Mouse (Mus musculus) erythroblast, embryonic 14.5 days (primary cell): ENCODE data around the gene AC109138.7. TPM values are rescaled to one million over a fixed set of nuclear protein-coding genes. Genes with fewer than 3 reads are reported as not detected.

Source experiments
- H3K27me3 ChIP-seq: 2 replicates; pipeline ENCODE4 v1.6.1; 2012; ENCODE audit warnings: inconsistent platforms; ENCODE audit not compliant: control insufficient read depth
- H3K36me3 ChIP-seq: 2 replicates; pipeline ENCODE4 v1.6.1; 2012; ENCODE audit warnings: mild to moderate bottlenecking, inconsistent platforms; ENCODE audit not compliant: control insufficient read depth
- H3K4me1 ChIP-seq: 2 replicates; pipeline ENCODE4 v1.6.1; 2012; ENCODE audit warnings: inconsistent platforms; ENCODE audit not compliant: control insufficient read depth
- H3K4me3 ChIP-seq: replicated peaks from 2 replicates; pipeline ENCODE3; 2012; ENCODE audit warnings: moderate library complexity, mild to moderate bottlenecking, inconsistent platforms
- H3K9me3 ChIP-seq: 2 replicates; pipeline ENCODE4 v1.6.1; 2012; ENCODE audit warnings: low read length, inconsistent platforms, mixed read lengths; ENCODE audit not compliant: control insufficient read depth
- GATA1 ChIP-seq: IDR thresholded peaks from 2 replicates; pipeline ENCODE4 v1.6.1; 2012; ENCODE audit warnings: low read length, inconsistent platforms, mixed read lengths
- TAL1 ChIP-seq: IDR thresholded peaks from 3 replicates; pipeline ENCODE4 v1.6.1; 2012; ENCODE audit warnings: low read length, inconsistent platforms, mixed read lengths
- polyA plus RNA-seq: library from polyadenylated mRNA; stranded (reverse); fragments of >175 nt; gene quantifications from 2 replicates; pipeline ENCODE4 v1.2.3, GENCODE M21; 2012

AC109138.7 gene
- polyA plus RNA-seq, 1 experiment: not detected

GRCm38 (mm10) chr19:4220957-4221743, 7.0 kb downstream of the AC109138.7 start:
- Histone ChIP-seq H3K27me3 (peaks cover 85% of the 10 kb centered on the region), H3K36me3 (no peaks in the 10 kb centered on the region), H3K4me3 (no peak overlapping the region), H3K9me3 (no peaks in the 10 kb centered on the region; the same call in 1 of the 2 replicates), H3K4me1 (peaks cover 29% of the 10 kb centered on the region)
- TF ChIP-seq TAL1: no peak
- TF ChIP-seq GATA1: no peak

GRCm38 (mm10) chr19:4222165-4222564, 8.0 kb downstream of the AC109138.7 start:
- Histone ChIP-seq H3K36me3 (no peaks in the 10 kb centered on the region), H3K4me1 (peaks cover 29% of the 10 kb centered on the region), H3K4me3 (no peak overlapping the region), H3K9me3 (no peaks in the 10 kb centered on the region), H3K27me3 (peaks cover 83% of the 10 kb centered on the region)
- TF ChIP-seq GATA1: no peak
- no peak for TF ChIP-seq TAL1

GRCm38 (mm10) chr19:4226779-4227178, 12.6 kb downstream of the AC109138.7 start:
- Histone ChIP-seq H3K27me3 (peaks cover 50% of the 10 kb centered on the region), H3K4me1 (peaks cover 42% of the 10 kb centered on the region), H3K36me3 (no peaks in the 10 kb centered on the region), H3K4me3 (no peak overlapping the region), H3K9me3 (no peaks in the 10 kb centered on the region)
- TF ChIP-seq GATA1: no peak
- TF ChIP-seq TAL1: no peak

GRCm38 (mm10) chr19:4227446-4227845, 13.3 kb downstream of the AC109138.7 start:
- H3K4me3 ChIP-seq: no peak overlapping the region
- H3K27me3 ChIP-seq: peaks cover 44% of the 10 kb centered on the region
- no peaks in the 10 kb centered on the region for H3K9me3 ChIP-seq
- H3K36me3 ChIP-seq: no peaks in the 10 kb centered on the region
- TF ChIP-seq GATA1 (no peak), TAL1 (no peak)
- peaks cover 45% of the 10 kb centered on the region for H3K4me1 ChIP-seq

GRCm38 (mm10) chr19:4227894-4228678, 13.9 kb downstream of the AC109138.7 start:
- TF ChIP-seq TAL1 (no peak), GATA1 (no peak)
- H3K9me3 ChIP-seq: no peaks in the 10 kb centered on the region
- H3K27me3 ChIP-seq: peaks cover 37% of the 10 kb centered on the region
- H3K4me1 ChIP-seq: peaks cover 45% of the 10 kb centered on the region
- no peak overlapping the region for H3K4me3 ChIP-seq
- no peaks in the 10 kb centered on the region for H3K36me3 ChIP-seq

- H3K4me3 ChIP-seq: no peak overlapping the region
- H3K9me3 ChIP-seq: no peaks in the 10 kb centered on the region
- H3K27me3 ChIP-seq: peaks cover 33% of the 10 kb centered on the region
- TF ChIP-seq TAL1 (no peak), GATA1 (no peak)
- H3K4me1 ChIP-seq: peaks cover 43% of the 10 kb centered on the region
- no peaks in the 10 kb centered on the region for H3K36me3 ChIP-seq
These were observed 14.7 kb downstream of the AC109138.7 start for GRCm38 (mm10) chr19:4228891-4229290.

- TF ChIP-seq TAL1 (no peak), GATA1 (no peak)
- no peak overlapping the region for H3K4me3 ChIP-seq
These were observed 15.4 kb downstream of the AC109138.7 start for GRCm38 (mm10) chr19:4229451-4230076.

GRCm38 (mm10) chr19:4230415-4230814, 16.3 kb downstream of the AC109138.7 start:
- peaks cover 43% of the 10 kb centered on the region for H3K4me1 ChIP-seq

More at GRCm38 (mm10) chr19:4229451-4230076, 15.4 kb downstream of the AC109138.7 start:
- Histone ChIP-seq H3K36me3 (no peaks in the 10 kb centered on the region), H3K4me1 (peaks cover 43% of the 10 kb centered on the region), H3K27me3 (peaks cover 32% of the 10 kb centered on the region), H3K9me3 (no peaks in the 10 kb centered on the region)

More at GRCm38 (mm10) chr19:4230415-4230814, 16.3 kb downstream of the AC109138.7 start:
- H3K36me3 ChIP-seq: no peaks in the 10 kb centered on the region
- peaks cover 28% of the 10 kb centered on the region for H3K27me3 ChIP-seq
- H3K9me3 ChIP-seq: no peaks in the 10 kb centered on the region
- TF ChIP-seq TAL1: no peak
- TF ChIP-seq GATA1: no peak
- no peak overlapping the region for H3K4me3 ChIP-seq
